Mouse (Mus musculus) monocyte, adult 2 months (primary cell): ENCODE measurements at regions not wholly inside any gene's neighbourhood (a gene's known extent, or its start where the extent isn't known, plus 50 kb on each side); places are given as distances from the start of the nearest gene placed in this dataset.

Experiments
- DNase-seq, 2 experiments: peaks; one replicate each; pipeline ENCODE4 v3.0.0; 2022; ENCODE audit warnings: low spot score in 2 of 2, low read depth in 1 of 2

DNA sequence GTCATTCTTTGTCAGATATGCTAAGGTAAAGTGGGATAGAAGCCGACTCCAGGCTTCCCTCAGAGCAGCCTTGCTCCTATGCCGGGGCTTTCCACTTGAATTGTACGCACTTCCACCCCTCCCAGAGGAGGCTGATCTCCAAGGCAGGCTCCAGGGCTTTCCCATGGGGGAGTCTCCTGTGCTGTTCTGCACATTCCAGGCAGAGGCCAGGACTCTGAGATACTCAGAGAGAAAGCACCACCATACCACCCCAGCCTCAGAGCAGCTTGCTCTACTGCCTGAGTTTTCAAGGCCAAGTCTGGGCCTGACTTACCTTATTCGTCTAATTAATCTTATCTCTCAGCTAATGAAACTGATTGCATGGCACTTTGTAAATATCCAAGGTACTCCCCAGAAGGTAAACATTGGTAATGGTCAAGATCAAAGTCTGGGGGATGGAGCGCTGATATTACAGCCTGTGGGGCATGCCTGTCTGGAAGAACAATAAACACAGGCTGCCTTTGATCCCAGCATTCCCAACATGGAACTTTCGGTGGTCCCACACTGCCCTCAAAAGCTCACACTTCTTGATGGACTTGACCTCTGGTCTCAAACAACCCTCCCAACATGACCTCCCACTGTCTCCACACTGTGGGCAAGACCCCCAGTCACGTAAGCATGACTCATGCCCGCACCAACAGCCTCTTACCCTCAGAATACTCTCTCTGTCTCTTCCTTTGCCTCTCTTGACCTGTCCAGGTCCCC is 111.6 kb upstream of the Nfe2l3 start:
- DNase-seq, result no peak

DNA sequence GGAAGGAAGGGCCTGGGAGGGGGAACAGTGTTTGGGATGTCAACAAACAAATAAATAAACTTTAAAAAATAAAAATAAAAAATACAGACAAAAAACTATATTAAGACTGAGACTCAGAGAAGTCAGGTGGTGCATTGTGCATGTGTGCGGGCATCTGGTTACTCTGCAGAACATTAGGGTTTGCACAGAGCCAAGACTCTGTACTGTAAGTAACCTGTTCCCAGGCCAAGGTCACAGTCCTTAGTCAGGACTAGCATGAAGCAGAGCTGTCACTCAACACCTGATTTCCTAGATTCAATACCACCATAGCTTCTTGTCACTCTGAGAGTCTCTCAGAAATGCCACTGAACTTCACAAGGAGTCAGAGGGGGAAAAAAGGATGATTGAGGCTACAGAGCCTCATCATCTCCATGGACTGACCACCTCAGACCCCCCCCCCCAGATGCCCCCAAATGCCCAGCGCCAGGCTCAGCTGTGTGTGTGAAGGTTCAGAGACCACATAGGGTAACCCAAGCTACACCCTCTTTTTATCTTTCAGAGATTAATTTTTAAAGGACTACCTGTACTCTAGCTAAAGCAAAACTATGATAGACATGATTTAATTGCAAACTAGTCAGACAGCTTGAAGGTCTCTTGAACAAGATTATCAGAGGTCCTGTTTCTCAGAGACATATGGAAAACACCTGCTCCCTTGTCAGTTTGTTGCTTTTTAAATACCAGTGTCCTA is 106.2 kb upstream of the Nfe2l3 start:
- DNase-seq, result no peak

GRCm38 (mm10) chr6:51329070-51329995 is 103.1 kb upstream of the Nfe2l3 start:
- DNase-seq, result no peak

DNA sequence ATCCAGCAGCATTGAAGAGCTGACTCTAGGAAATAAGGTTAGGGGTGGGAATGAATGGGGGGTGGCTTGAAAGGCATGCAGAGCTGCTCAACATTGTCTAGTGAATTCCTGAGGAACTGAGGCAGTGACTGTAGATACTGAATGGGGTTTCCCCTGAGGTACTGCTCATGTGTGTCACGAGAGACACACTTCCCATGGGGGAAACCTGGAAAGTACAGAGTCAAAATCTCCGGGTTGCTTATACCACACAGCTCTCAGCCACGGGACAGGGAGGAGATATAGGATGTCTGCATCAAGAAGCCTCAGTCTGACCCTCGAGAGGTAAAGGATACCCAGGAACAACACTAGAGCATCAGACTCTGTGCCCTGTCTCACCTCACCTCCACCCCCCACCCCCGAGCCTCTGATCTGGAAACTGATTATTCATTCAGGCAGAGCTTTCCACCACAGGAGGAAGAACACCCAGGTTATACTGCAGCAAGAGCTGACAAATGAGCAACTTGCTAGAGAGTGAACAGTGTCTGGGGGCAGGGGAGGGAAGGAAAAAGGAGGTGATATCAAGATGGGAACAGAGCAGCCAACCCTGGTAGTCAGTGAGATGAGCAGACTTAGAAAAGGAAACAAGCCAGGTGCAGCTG is 102.3 kb upstream of the Nfe2l3 start:
- no peak for DNase-seq

GRCm38 (mm10) chr6:51332841-51333240 is 99.6 kb upstream of the Nfe2l3 start:
- no peak for DNase-seq

- DNase-seq, result no peak
These were observed 98.6 kb upstream of the Nfe2l3 start for GRCm38 (mm10) chr6:51333722-51334360.

GRCm38 (mm10) chr6:51335314-51335713 is 97.2 kb upstream of the Nfe2l3 start:
- DNase-seq, result no peak

- DNase-seq, result no peak
These were observed 93.2 kb upstream of the Nfe2l3 start for GRCm38 (mm10) chr6:51339301-51339700.

GRCm38 (mm10) chr6:51347721-51348120 is 84.7 kb upstream of the Nfe2l3 start:
- DNase-seq, result no peak

GRCm38 (mm10) chr6:51349771-51350170 is 82.7 kb upstream of the Nfe2l3 start:
- DNase-seq, result no peak

DNA sequence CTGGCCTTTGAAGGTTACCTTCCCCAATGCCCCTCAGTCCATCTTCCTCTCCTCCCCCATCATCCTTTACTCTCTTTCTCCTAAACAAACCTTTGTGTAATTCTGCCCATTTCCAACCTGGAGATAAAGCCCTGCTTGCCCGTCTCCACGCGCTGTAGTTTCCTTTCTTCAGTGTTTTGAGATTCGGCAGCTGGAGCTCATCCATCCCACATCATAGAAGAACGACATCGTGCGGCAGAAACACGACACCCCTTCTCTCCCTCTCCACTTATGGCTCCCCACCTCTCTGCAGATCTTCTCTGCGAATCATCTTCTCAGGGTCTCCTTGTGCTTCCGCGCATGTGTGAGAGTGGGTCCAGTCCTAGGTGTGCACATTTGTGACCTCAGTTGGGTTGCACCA is 77.4 kb upstream of the Nfe2l3 start:
- DNase-seq, result no peak

DNA sequence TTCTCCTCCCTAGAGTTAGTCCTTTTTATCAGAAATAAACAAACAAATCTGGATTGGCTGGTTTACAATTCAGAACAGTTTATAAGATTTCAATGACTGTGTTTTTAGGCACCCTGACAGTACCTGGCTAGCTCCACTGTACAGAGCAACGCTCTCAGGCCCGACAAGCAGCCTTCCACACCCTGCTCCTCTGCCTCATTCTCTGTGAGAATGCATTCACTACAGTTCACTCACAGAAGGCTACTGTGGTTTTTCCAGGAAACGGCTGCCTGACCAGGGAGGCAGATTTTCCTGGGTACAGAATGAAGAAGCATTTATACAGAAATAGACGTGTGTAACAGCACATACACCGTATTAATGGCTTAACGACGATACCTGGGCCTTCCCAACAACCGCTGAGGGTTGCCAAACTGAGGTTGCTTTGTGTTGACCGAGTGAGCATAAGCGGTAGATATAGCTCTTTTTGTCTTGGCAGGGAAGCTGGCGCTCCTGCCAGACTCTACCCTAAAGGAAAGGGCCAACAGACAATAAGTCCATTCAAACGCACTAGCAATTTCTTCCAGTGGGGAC is 70.8 kb upstream of the Nfe2l3 start:
- DNase-seq, result no peak

- DNase-seq, result peak; percentile 33 to 72
These were observed 69.8 kb upstream of the Nfe2l3 start for GRCm38 (mm10) chr6:51362475-51363226.

GRCm38 (mm10) chr6:51364776-51365175 is 67.7 kb upstream of the Nfe2l3 start:
- no peak for DNase-seq

GRCm38 (mm10) chr6:51369771-51370170 is 62.7 kb upstream of the Nfe2l3 start:
- DNase-seq, result no peak

DNA sequence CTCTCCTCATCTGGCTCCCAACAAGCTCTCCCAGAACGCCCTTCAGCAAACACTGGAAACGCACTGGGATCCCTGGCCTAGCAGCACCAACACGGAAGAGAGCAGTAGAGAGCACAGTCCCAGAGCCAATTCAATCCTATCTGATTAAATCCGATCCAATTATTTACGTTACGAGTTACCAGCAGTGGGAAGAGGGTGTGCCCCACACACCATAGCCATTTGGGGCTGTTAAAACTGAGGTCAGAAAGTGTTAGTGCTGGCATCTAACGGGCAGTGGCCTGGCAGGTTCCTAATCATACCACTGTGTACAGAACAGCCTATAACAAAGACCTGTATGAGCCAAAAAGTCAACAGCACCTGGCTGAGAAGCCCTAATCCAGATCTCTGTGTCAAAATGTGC is 60.1 kb upstream of the Nfe2l3 start:
- no peak for DNase-seq

GRCm38 (mm10) chr6:51378436-51378835 is 54.0 kb upstream of the Nfe2l3 start:
- no peak for DNase-seq

GRCm38 (mm10) chr6:51379074-51379473 is 53.4 kb upstream of the Nfe2l3 start:
- no peak for DNase-seq

GRCm38 (mm10) chr6:51379560-51380274 is 52.8 kb upstream of the Nfe2l3 start:
- no peak for DNase-seq
